Mouse (Mus musculus): Measurements from ENCODE around the gene Gm26566.
"Not testable (repeated sequence)": the region's sequence is repeated elsewhere in the genome, so short reads cannot be mapped to it uniquely, and the experiment has no call there.

- peak; percentile 60 for TF ChIP-seq CTCF (IDR thresholded peaks at IDR 0.05; ENCODE audit: low read depth)
- TF ChIP-seq EP300 (IDR thresholded peaks at IDR 0.05; ENCODE audit: low read depth), result not testable (repeated sequence)
These were observed 36.0 kb downstream of the Gm26566 start for GRCm38 (mm10) chr4:88757628-88758031.

Measured in heart, postnatal 0 days (tissue).